In the genomic region with DNA sequence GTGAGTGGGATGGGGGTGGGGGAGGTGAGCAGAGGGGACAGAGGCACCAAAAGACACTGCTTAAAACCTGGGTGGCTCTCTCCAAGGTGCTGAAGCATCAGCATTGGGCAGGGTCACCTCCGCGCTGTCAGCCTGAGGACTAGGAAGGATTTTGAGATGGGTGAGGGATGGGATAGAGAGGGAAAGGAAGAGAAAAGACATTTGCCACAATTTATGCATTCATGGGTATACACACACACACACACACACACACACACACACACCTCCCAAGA, we compare ENCODE assay signal across 8 mouse cellular contexts.
DNase-seq lines count a peak whose midpoint lies in the region; ATAC-seq and TF ChIP-seq lines count a peak whose summit lies in the region.
"Had no signal": no experiment of that assay in that cellular context is flagged by ENCODE, and none has a peak within 500 bp of the region (broad histone marks: within the 10 kb centered on the region; RNA-seq: fewer than 3 reads in every experiment).

No protein-coding gene starts in this region.

- no peak for ATAC-seq in lung, embryonic 14.5 days (ENCODE audit: insufficient read depth)
- ATAC-seq in neural tube, embryonic 12.5 days (ENCODE audit: low FRiP score, low read depth) = no peak

- peak; percentile 76 for DNase-seq in lung, embryonic 14.5 days
- no peak for DNase-seq in lung, postnatal 25 days (ENCODE audit: low spot score)
- peak; percentile 44 for DNase-seq in Muller cell, postnatal 12 days (ENCODE audit: inconsistent ontology term)
- DNase-seq in embryo, embryonic 11 days = peak; percentile 79
- DNase-seq in cerebellum, adult 18-20 months = no peak
- DNase-seq in left cerebral cortex, postnatal 10 days (ENCODE audit: extremely low spot score in 1 of 2, low spot score in 2 of 2) = no peak

- H3K36me3 ChIP-seq in lung, embryonic 14.5 days (ENCODE audit: insufficient read depth) = no peaks in the 10 kb centered on the region
- H3K36me3 ChIP-seq in neural tube, embryonic 12.5 days = no peaks in the 10 kb centered on the region

- 0% methylated on average over 2 of the region's 2 CpGs for WGBS in lung, embryonic 14.5 days
- WGBS in neural tube, embryonic 12.5 days = 0% methylated on average over 2 of the region's 2 CpGs

- no peak overlapping the region for H3K9ac ChIP-seq in lung, embryonic 14.5 days
- H3K9ac ChIP-seq in neural tube, embryonic 12.5 days = no peak overlapping the region
- H3K9ac ChIP-seq: liver, embryonic 14.5 days had no signal

- H3K27ac ChIP-seq in lung, embryonic 14.5 days (ENCODE audit: low read depth) = no peak overlapping the region
- H3K27ac ChIP-seq in neural tube, embryonic 12.5 days = no peak overlapping the region; the same call in 1 of the 2 replicates
- H3K27ac ChIP-seq: liver, embryonic 14.5 days had no signal

- intact Hi-C loops in left cerebral cortex, postnatal 10 days (cut with DNase I) = no loop called here

- peaks cover 7% of the 10 kb centered on the region; the same call in 1 of the 2 replicates for H3K4me1 ChIP-seq in lung, embryonic 14.5 days (ENCODE audit: insufficient read depth)
- peaks cover 75% of the 10 kb centered on the region for H3K4me1 ChIP-seq in neural tube, embryonic 12.5 days

- H3K27me3 ChIP-seq in lung, embryonic 14.5 days (ENCODE audit: insufficient read depth, low read length) = peaks cover 29% of the 10 kb centered on the region; the same call in 1 of the 2 replicates
- peaks cover 21% of the 10 kb centered on the region for H3K27me3 ChIP-seq in neural tube, embryonic 12.5 days (replicated peaks)

- H3K4me3 ChIP-seq in lung, embryonic 14.5 days (ENCODE audit: low read depth, low read length) = no peak overlapping the region
- no peak overlapping the region for H3K4me3 ChIP-seq in neural tube, embryonic 12.5 days

- no peaks in the 10 kb centered on the region for H3K9me3 ChIP-seq in lung, embryonic 14.5 days (ENCODE audit: low read depth, low read length)
- no peaks in the 10 kb centered on the region for H3K9me3 ChIP-seq in neural tube, embryonic 12.5 days

- no peak overlapping the region for H3K4me2 ChIP-seq in lung, embryonic 14.5 days
- H3K4me2 ChIP-seq in neural tube, embryonic 12.5 days (replicated peaks) = peak overlapping the region; percentile 51

- TF ChIP-seq CTCF in lung, embryonic 14.5 days (IDR thresholded peaks at IDR 0.05; ENCODE audit: low read depth) = no peak

Comparison
In these comparisons a context has a peak if more than half of its experiments do, and no peak if none do; other contexts are left out.
1. DNase-seq: peak in lung, embryonic 14.5 days (single experiment), Muller cell, postnatal 12 days (single experiment) and embryo, embryonic 11 days (single experiment); none in lung, postnatal 25 days (single experiment), cerebellum, adult 18-20 months (0 of 2) and left cerebral cortex, postnatal 10 days (0 of 2).